Mouse (Mus musculus): ENCODE measurements around the gene Socs4.

Gene Socs4

DNA sequence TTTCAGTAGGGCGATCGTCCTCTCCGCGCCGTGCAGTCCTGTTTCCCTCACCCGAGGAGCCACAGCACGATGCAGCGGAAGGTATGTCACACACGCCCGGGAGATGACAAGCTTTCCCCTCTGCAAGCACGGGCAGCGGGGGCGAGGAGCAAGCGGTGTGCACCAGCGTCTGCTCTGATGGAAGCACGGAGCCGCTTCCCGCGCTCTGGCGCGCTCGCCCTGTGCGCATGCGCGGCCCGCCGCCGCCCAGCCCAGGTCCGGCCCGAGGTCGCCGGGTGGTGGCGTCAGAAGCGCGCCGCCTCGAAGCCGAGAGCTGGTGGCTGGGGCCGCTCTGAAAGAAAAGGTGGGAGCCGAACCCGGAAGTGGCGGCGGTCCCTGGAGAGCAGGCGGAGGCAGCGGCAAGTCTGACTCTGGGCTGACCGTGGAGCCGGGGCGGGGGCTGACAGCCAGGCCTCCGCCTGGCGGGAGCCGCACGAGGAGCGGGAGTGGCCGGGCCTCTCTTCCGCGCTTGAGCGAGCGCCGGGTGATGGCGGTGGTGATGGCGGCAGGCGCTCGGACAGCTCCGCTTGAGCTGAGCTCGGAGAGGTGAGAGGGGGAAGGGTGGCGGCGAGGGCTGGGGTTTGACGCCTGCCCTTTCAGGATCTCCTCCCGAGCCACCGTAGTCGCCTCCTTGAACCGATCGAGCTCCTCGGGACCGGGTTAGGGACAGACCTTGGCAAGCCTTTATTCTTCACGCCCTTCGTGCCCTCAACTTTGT is at the start of gene Socs4, which contains the start of gene Wdhd1:
Gene Socs4 (plus strand): TSS at position 295 of the 757 bp plus-strand sequence.
Gene Wdhd1 (minus strand): TSS at position 221 of the 757 bp plus-strand sequence.
- peak; percentile 96 to 97 for DNase-seq

DNA sequence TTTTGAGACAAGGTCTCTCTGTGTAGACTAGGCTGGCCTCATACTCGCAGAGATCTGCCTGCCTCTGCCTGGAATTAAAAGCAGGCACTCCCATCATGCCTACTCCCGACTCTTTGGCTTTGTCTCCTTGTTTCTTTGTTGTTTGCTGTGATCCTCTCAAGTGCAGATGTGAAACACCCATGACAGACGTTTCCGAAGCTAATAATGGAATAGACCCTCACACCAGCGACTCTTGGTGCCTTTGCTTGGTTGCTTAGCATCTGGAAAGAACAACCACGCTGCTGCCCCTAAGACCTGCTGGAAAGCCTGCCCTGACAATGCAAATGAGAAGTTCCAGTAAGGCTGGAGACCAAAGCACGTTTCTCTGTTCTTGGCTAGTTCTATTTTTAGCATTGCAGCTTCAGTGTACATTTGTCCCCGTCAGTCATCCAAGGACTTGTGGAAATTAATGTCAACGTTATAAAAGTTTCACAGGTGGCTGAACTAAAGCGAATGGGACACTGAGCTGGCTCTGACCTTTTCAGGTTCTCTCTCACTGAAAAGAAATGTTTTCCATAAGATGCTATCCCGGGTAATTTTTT is 46.8 kb upstream of the Socs4 start:
- no peak for DNase-seq

DNA sequence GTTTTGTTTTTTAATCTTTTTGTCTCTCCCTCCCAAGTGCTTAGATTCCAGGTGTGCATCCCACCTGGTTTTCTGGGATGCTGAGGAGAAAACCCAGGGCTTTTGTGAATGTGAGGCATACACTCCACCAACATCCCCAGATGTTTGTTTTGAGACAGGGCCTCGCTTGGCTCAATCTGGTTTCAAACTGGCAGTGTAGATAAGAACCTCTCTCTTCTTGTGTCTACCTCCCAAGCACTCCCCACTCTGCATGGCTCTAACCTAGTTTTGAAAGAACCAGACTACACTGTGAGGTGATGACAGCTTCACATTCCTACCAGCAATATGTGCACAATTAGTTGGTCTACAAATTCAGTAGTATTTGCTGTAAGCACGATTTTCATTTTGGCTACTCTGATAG is 43.1 kb upstream of the Socs4 start:
- no peak for DNase-seq

DNA sequence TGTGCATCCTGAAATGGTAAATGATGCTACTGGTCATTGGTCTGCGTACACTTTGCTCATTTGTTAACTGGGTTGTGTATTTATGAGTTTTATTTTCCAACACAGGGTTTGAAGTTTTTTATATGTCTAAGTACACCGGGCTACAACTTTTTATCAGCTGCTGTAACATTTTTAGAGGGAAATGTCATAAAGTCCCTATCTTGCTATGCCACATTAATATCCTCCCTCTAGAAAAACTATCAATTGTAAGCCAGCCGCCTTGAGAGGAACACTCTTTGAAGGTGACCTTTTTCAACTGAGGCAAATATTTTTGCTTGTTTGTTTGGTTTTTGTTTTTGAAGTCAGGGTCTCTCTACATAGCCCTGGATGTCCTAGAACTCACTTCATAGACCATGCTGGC is 42.7 kb upstream of the Socs4 start:
- no peak for DNase-seq

DNA sequence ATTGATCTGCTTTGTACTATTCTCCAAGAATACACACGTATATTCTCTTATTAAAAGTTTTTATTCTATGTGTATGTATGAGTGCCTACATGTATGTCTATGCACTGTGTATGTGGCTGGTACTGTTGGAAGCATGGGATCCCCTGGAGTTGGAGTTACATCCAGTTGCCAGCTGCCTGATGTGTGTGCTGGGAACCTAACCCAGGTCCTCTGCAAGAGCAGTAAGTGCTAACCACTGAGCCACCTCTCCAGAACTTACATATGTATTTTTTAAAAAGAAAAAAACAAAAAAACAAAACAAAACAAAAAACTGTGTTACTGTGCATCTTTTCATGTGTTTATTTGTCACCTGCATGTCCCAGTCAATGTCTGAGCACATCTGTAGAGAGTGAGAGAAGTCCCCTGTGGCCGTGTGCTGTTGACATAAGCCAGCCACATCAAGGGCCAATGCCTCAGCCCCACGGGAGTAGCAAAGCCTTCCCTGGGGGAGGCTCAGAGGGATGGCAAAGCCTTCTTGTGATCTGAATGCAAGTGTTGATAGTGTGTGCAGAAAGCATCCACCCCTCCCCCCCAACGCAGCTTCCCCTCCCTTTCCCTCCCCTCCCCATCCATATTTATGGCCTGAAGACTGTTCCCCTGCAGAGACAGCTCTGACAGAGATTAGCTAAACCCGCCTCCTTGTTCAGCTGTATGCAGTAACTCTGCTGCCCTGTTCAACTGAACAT is 42.0 kb upstream of the Socs4 start:
- no peak for DNase-seq

DNA sequence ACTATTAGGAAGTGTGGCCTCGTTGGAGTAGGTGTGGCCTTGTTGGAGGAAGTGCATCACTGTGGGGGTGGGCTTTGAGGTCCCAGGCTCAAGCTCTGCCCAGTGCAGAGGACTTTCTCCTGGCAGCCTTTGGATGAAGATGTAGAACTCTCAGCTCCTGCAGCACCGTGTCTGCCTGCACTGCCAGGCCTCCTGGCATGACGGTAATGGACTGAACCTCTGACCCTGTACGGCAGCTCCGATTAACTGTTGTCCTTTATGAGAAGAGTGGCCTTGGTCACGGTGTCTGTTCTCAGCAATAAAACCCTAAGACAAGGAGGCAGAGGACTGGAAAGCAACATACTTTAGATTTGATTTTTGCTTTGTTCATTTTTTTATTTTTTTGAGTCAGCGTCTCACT is 40.2 kb upstream of the Socs4 start:
- no peak for DNase-seq

DNA sequence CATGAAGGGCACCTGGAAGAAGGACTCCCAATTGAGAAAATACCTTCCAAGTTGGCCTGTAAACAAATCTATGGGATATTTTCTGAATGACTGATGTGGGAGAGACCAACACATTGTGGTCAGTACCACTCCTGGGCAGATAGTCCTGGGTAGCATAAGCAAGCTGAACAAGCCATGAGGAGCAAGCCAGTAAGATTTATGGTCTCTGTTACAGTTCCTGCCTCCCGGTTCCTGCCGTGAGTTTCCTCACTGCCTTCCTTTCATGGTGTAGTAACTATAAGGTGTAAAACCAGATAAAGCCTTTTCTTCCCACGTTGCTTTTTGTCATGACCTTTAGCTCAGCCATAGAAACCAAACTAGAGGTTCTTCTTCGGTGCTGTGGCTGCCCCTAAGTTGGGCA is 39.4 kb upstream of the Socs4 start:
- DNase-seq: no peak

DNA sequence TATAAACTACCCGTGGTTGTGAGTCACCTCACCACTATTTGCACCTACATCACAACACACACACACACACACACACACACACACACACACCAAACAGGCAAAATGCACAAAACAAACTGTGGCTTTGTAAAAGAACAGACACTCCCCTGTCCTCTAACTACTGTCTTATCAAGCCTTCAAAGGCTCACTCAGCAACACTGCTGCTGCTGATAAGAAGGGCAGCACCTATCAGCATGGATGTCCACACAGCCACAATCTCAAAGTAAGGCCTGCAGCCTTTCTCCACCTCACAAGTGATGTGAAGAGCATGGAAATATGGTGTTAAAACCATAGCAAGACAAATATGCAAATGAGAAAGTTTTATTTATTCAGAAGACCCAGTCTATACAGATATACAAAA is 36.1 kb upstream of the Socs4 start:
- no peak for DNase-seq

DNA sequence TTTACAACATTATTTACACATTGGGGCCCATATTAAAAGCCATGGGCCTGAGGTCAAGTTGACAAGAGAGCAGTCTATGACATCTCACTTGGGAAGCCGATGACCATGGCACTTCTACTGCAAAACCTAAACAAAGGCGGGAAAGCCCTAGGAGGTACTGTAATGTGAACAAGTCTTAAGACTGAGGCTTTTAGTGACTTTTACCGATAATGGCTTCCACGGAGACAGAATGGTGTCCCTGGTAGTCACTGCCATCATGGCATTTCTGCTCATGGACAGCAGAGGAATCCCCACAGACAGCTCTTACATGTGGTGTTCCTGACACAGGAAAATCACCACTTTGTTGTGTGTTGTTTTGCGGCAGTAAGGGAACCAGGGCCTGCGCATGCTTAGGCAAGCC is 35.7 kb upstream of the Socs4 start:
- no peak for DNase-seq

DNA sequence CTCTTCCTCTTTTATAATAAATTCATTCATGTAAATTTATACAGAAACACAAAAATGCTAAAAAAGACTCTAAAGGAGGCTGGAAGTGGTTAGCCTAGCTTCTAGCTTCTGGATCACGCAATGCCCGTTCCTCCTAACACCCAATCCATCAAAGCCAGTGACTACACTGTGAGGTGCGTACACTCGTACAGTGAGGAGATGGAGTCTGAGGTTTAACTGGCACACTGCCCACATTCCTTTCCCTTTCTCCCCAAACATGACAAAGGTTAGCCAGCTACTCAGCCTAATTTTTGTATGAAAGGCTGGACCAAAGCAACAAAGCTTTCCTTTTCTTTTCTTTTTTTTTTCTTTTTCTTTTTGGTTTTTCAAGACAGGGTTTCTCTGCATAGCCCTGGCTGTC is 34.0 kb upstream of the Socs4 start:
- no peak for DNase-seq

DNA sequence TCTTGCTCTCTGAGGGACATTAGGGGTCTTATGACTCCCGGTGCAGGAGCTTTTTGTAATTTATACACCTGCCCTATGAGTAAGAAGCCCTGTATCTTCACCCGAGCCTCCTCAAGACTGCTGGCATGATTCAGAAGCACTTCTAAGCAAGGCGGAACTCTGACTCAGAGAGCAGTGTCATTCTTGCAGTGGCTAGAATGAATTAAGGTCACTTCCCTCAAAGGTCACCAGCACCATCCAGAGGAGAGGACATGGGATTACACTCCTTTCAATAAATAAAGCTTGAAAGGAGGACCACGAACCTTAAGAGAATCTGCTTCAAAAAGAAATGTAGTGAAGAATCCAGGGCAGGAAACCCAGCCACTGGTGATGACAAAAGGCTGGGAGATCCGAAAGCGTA is 26.9 kb upstream of the Socs4 start:
- DNase-seq: no peak

DNA sequence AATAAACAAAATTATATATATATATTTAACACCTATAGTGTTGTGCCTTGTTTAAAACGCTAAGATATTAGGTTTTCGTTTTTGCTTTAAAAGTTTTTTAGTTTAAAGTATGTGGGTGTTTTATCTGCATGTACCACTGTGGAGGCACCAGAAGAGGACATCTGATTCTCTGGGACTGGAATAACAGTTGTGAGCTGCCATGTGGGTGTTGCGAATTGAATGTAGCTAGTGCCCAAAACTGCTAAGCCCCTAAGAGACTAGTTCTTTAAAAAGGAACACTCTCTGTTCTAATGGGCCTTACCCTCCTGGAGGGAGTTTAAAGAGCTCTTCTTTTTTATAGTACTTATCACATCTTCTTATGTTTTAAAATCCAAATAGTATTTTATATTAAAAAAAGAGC is 11.9 kb upstream of the Socs4 start:
- DNase-seq: no peak

DNA sequence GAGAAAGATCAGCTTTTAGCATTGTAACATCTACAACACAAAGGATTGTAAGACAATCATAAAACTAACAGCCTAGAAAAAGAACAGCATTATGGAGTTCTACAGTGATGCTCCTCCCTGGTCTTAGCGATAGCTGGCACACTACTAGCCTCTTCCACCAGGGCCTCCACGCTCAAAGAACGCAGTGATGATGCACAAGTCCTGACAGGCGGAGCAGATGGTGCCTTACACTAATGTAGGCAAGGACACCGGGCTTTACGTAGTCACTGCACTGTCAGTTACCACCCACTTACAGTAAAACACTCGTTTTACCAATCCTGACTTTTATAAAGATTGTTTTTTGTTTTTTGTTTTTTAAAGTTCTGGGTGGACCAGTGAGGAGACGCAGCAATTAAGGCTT is 10.9 kb upstream of the Socs4 start:
- no peak for DNase-seq

DNA sequence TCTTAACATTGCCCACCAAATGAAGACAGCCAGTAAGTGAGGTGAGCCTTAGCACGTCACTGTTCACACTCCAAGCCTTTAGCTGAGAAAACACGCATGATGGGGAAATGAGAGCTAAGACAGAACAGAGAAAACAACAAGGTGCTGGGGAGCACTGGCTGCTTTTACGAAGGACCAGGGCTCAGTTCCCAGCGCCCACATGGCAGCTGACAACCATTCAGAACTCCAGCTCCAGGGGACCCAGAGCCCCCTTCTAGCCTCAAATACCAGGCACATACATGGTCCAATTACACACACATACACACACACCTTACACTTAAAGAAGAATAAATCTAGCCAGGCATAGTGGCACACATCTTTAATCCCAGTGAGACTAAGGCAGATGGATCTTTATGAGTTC is 7.7 kb upstream of the Socs4 start:
- no peak for DNase-seq

DNA sequence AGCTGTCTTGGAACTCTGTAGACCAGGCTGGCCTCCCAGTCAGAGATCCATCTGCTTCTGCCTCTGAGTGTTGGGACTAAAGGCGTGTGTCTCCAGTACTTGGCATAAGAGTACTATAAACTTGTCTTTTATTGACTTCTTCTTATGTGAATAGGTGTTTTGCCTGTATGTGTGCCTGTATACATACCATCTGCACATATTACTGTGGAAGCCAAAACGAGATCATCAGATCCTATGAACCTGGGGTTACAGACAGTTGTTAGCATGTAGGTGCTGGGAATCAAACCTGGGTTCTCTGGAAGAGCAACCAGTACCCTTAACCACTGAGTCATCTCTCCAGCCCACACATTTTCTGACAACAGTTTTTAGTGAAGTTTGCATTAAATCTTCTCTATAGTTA is 7.0 kb upstream of the Socs4 start:
- no peak for DNase-seq

DNA sequence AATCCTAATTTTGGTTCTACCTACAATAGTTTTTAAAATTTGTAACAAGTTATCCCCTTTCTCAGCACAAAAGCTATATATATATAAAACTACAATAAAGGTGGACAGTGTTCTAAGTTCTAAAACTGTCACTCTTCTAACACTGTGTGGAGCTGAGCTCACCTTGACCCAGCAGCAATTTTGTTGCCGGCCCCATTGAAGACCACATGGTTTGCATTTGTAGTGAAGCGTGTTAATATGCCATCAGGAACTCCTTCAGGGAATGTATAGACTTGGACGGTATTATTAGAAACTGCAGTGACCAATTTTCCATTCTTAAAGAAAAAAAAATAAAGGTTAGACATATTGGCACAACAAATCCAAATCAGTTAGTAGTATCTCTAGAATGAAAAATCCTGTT is 3.0 kb upstream of the Socs4 start:
- DNase-seq: no peak

DNA sequence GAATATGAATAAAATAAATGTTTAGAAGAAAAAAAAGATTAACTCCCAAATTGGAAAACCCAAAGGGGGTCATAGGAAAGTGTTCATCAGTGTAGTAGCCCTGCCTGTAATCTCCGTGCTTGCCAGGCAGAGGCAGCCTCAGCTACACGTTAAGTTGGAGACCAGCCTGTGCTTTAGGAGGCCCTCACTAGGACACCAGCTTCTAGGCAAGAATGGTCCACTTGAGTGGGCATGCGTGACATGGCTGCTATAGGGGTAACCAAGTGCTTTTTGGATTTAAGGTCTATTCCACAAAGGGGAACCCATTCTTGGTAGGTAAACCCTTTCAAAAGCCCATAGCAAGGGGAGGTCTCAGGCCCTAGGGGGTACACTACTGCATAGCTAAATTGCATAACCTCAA is 1.3 kb upstream of the Socs4 start:
- DNase-seq: no peak

DNA sequence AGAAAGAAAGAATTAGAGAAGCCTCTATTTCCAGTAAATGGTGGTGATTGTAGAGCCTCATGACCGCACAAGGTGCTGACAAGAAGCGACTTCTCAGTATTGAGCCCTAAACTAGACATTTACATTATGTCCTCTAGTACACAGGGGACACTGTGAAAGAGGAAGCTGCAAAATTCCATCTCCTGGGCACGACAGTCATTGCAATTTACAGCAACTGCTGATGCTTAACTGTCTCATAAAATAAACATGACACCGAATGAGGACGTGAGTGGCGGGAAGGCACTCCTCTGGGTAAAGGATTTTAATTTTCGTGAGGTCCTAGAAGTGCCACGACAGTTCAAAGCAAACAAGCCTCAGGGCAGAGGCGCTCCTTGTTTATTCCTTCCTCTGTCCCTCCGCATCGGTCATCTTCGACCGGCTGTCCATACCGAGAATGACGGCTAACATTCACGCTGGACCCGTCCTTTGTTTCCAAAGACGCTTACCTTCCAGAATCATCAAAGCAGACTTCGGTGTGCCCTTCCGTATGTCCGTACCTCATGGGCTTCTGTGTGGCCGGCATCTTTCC is 611 bp upstream of the Socs4 start:
- DNase-seq: peak in 1 of 2 experiments; percentile 21

DNA sequence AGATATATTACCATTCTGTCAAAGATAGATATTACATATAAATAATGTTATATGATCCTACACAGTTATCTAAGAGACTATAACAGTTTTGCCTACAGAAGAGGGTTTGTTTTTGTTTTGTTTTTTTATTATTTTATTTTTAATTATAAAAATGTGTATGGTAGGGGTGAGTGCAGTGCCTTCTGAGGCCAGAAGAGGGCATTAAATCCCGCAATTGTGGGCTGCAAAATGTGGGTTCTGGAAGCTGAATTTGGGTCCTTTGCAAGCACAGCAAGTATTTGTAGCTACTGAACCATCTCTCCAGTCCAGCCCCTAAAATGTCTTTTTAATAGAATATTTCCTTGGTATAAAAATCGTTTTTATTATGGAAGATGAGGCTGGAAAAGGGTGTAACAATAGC is 2.3 kb downstream of the Socs4 start:
- DNase-seq: no peak

DNA sequence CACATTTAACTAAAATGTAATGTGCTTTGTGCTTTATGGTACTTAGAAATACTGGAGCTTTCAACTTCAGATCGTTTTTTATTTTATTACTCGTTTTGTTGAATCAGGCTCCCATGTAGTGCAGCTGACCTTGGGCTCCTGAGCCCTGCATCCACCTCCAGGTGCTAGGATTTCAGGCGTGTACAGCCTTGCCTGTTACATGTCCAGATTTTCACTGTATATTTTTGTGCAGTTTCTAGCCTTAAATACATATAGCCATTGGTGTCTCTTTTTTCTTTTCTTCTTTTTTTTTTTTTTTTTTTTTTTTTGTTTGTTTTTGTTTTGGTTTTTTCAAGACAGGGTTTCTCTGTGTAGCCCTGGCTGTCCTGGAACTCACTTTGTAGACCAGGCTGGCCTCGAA is 4.8 kb downstream of the Socs4 start:
- no peak for DNase-seq

DNA sequence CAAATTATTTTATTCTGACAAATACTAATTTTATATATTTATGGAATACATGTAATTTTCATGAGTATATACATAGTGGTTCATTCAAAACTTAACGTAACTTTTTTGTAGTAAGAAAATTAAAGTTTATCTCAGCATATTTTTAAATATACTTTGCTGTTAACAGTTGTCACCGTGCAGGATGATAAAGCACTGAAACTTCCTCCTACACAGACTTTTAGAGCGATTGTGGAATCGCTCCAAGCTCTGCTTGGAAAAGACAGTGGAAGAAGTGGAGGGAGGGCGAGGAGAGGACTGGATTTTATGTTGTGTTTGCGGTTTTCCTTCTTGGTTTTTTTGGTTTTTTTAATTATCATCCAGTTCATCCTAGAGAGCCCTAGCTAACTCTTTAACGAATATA is 6.8 kb downstream of the Socs4 start:
- no peak for DNase-seq

DNA sequence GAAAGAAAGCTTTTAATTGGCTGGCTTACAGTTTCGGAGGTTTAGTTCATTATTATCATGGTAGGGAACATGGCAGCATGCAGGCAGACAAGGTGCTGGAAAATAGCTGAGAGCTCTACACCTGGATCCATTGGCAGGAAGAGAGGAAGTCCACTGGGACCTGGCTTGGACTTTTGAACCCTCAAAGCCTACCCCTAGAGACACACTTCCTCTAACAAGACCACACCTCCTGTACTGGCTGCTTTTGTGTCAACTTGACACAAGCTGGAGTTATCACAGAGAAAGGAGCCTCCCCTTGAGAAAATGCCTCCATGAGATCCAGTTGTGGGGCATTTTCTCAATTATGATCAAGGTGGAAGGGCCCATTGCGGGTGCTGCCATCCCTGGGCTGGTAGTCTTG is 8.5 kb downstream of the Socs4 start:
- no peak for DNase-seq

DNA sequence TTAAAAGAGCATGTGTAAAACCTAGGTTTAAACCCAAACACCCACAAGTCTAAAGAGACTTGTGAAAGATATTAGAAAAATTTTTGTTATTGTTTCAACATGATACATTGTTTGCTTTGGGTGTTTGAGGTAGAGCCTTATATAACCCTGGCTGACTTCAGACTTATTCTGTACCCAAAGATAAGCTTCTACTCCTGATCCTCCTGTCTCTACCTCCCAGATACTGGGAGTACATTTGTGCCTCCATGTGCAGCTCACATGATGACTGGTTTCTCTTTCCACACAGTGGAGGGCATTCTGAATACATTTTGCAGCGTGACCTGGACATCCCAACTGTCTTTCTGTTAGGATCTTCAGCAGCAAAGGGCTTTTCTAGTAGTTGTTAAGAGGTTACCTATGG is 9.5 kb downstream of the Socs4 start:
- DNase-seq: no peak

DNA sequence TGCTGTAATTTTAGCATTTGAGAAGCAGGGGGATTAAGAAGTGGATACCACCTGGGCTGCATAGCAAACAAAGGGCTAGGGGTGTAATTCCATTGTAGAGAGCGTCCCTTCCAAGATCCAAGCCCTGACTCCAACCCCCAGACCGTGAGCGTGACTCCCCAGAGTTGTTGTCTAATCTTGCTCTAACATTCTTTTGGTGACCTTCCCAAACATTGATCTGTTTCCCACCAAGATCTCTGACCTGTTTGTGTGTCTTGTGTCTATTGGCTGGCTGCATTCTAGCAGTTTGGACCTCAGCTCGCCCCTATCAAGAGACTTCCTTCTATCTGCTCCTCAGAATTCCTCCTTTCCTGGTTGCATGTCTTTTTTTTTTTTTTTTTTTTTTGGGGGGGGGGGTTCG is 10.3 kb downstream of the Socs4 start:
- DNase-seq: no peak

All from lung, postnatal 4 days (tissue).